Mouse (Mus musculus) intestine, embryonic 15.5 days (tissue): ENCODE measurements at regions not wholly inside any gene's neighbourhood (a gene's known extent, or its start where the extent isn't known, plus 50 kb on each side); places are given as distances from the start of the nearest gene placed in this dataset.

Source experiments
- ATAC-seq: fragments of 200-750 bp; cut with Nextera tagmentation; 2 replicates; pipeline ENCODE4 v1.8.0; 2017; ENCODE audit warnings: moderate TSS enrichment, moderate library complexity
- H3K27ac ChIP-seq: fragments of 300-500 bp; sonication (generic); 2 replicates; pipeline ENCODE4 v1.5.1; 2015; ENCODE audit warnings: mild to moderate bottlenecking, inconsistent platforms
- H3K27me3 ChIP-seq: fragments of 300-500 bp; sonication (generic); replicated peaks from 2 replicates; pipeline ENCODE4 v1.6.1; 2015; ENCODE audit warnings: inconsistent platforms
- H3K36me3 ChIP-seq: fragments of 300-500 bp; sonication (generic); 2 replicates; pipeline ENCODE4 v1.6.1; 2015; ENCODE audit warnings: inconsistent platforms
- H3K4me1 ChIP-seq: fragments of 300-500 bp; sonication (generic); replicated peaks from 2 replicates; pipeline ENCODE4 v1.6.1; 2015; ENCODE audit warnings: inconsistent platforms
- H3K4me2 ChIP-seq: fragments of 300-500 bp; sonication (generic); replicated peaks from 2 replicates; pipeline ENCODE4 v1.6.1; 2015; ENCODE audit warnings: mild to moderate bottlenecking, inconsistent platforms
- H3K4me3 ChIP-seq: fragments of 300-500 bp; sonication (generic); replicated peaks from 2 replicates; pipeline ENCODE4 v1.5.1; 2015; ENCODE audit warnings: inconsistent platforms
- H3K9ac ChIP-seq: fragments of 300-500 bp; sonication (generic); 2 replicates; pipeline ENCODE4 v1.6.1; 2015; ENCODE audit warnings: inconsistent platforms
- H3K9me3 ChIP-seq: fragments of 300-500 bp; sonication (generic); 2 replicates; pipeline ENCODE4 v1.6.1; 2016; ENCODE audit warnings: inconsistent platforms
- WGBS: fragments of 180-500 bp; shearing (Covaris S2); methylation state at CpG from one replicate; pipeline ENCODE4 v1.1.7; 2015; 5-methylcytosine and 5-hydroxymethylcytosine counted together

DNA sequence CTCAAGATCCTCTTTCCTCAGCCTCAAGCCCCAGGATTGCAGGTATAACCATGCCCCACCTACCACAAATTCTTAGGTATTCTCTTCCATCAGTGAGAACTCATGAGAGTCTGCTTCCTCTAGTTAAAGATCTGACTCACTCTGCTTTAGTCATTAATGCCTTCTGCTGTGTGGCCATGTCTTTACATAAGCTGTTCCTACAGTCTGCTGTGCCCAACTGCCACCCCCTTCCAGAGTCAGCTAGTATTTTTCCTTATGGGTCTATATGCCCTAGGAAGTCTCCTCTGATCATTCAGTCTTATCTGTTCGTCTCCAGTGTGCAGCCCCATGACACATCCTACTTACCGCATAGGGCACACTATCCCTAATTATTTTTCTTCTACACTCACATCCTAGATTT, 126.2 kb upstream of the Adra1d start:
- no peak for ATAC-seq
- WGBS = 83% methylated on average over 2 of the region's 2 CpGs

GRCm38 (mm10) chr2:131687449-131687848, 125.4 kb upstream of the Adra1d start:
- H3K4me2 ChIP-seq = no peak overlapping the region
- H3K4me3 ChIP-seq = no peak overlapping the region
- H3K27ac ChIP-seq = no peak overlapping the region
- H3K9me3 ChIP-seq = no peaks in the 10 kb centered on the region
- H3K27me3 ChIP-seq = no peaks in the 10 kb centered on the region
- WGBS = 83% methylated on average over 2 of the region's 2 CpGs
- H3K36me3 ChIP-seq = no peaks in the 10 kb centered on the region
- ATAC-seq = no peak
- no peak overlapping the region for H3K9ac ChIP-seq
- H3K4me1 ChIP-seq = no peaks in the 10 kb centered on the region

More for the DNA sequence above, 126.2 kb upstream of the Adra1d start:
- H3K4me3 ChIP-seq = no peak overlapping the region
- no peak overlapping the region for H3K9ac ChIP-seq
- no peaks in the 10 kb centered on the region for H3K4me1 ChIP-seq
- no peaks in the 10 kb centered on the region for H3K9me3 ChIP-seq
- H3K27me3 ChIP-seq = no peaks in the 10 kb centered on the region
- H3K27ac ChIP-seq = no peak overlapping the region
- no peak overlapping the region for H3K4me2 ChIP-seq
- H3K36me3 ChIP-seq = no peaks in the 10 kb centered on the region

DNA sequence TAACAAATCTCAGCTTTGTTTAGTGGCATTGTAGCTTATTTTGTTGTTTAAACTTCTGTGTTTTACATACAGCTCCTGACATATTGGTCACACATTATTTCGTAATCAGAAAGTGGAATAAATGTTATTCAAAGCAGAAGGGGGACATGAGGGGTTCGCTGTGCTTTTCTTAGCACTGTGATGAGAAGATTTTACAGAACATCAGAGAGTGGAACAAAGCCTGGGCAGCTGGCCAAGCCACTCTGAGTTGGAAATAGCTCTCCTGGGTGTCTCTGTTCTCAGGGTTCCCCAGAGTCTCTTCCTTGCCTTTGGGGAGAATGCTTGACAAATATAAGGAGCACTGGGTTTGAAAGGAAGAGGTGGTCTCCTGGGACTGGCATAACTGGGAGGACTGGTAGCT, 124.7 kb upstream of the Adra1d start:
- no peaks in the 10 kb centered on the region for H3K9me3 ChIP-seq
- WGBS = 66% methylated on average over 2 of the region's 2 CpGs

DNA sequence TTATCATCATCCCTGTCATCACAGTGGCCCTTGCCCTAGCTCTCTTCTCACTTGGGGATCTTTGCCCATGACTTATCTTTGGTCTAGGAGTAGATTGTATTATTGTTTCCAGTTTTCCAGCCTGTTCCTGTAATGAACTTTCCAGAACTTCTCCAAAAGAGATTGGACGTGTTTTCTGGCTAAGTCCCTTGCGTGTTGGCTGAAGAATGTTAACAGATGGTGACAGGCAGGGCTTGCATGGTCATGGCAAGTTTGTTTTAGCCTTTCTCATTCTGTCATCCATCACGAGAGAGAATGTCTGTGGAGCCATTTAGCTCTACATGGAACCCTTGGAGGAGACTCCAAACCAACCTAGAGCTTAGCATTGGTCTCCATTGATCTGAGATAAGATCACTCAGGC, 123.2 kb upstream of the Adra1d start:
- H3K27me3 ChIP-seq = no peaks in the 10 kb centered on the region
- no peaks in the 10 kb centered on the region for H3K36me3 ChIP-seq
- no peak overlapping the region for H3K4me2 ChIP-seq
- no peaks in the 10 kb centered on the region for H3K4me1 ChIP-seq
- H3K4me3 ChIP-seq = no peak overlapping the region
- 67% methylated on average over 3 of the region's 3 CpGs for WGBS
- no peaks in the 10 kb centered on the region for H3K9me3 ChIP-seq
- no peak for ATAC-seq
- no peak overlapping the region for H3K9ac ChIP-seq
- no peak overlapping the region for H3K27ac ChIP-seq

More for the DNA sequence above, 124.7 kb upstream of the Adra1d start:
- no peak overlapping the region for H3K4me2 ChIP-seq
- no peak overlapping the region for H3K4me3 ChIP-seq
- H3K27ac ChIP-seq = no peak overlapping the region
- no peak for ATAC-seq
- no peaks in the 10 kb centered on the region for H3K4me1 ChIP-seq
- H3K27me3 ChIP-seq = no peaks in the 10 kb centered on the region
- no peaks in the 10 kb centered on the region for H3K36me3 ChIP-seq
- no peak overlapping the region for H3K9ac ChIP-seq

- WGBS = 84% methylated on average over 2 of the region's 2 CpGs
- no peak for ATAC-seq
- no peaks in the 10 kb centered on the region for H3K4me1 ChIP-seq
- H3K4me3 ChIP-seq = no peak overlapping the region
- no peak overlapping the region for H3K9ac ChIP-seq
- no peaks in the 10 kb centered on the region for H3K9me3 ChIP-seq
- H3K36me3 ChIP-seq = no peaks in the 10 kb centered on the region
- no peak overlapping the region for H3K27ac ChIP-seq
- no peaks in the 10 kb centered on the region for H3K27me3 ChIP-seq
- H3K4me2 ChIP-seq = no peak overlapping the region
These were observed 121.7 kb upstream of the Adra1d start for GRCm38 (mm10) chr2:131683734-131684133.

- Histone ChIP-seq H3K27ac (no peak overlapping the region), H3K4me3 (no peak overlapping the region), H3K4me1 (no peaks in the 10 kb centered on the region), H3K36me3 (no peaks in the 10 kb centered on the region), H3K9ac (no peak overlapping the region), H3K9me3 (no peaks in the 10 kb centered on the region), H3K27me3 (no peaks in the 10 kb centered on the region), H3K4me2 (no peak overlapping the region)
- WGBS = 83% methylated on average over 2 of the region's 2 CpGs
- ATAC-seq = no peak
These were observed 116.4 kb upstream of the Adra1d start for GRCm38 (mm10) chr2:131678484-131678883.

DNA sequence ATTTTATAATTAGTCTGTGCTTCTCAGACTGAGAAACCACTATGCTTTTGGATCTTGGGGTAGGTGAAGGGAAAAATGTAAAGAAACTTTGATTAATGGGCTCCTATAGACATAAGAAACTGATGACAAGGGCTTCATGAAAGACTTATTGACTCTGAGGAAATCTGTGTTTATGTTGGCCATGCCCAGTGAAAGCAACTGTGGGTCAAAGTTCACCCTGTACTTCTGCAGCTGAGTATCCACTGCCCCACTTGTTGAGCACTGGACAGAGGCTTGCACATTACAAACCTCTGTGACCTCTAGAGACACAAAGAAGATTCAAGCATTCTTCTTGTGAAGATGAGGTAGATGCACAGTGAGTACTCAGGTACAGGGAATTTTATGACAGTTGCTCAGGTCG, 114.7 kb upstream of the Adra1d start:
- ATAC-seq = no peak
- no peak overlapping the region for H3K4me3 ChIP-seq
- H3K36me3 ChIP-seq = no peaks in the 10 kb centered on the region
- no peak overlapping the region for H3K27ac ChIP-seq
- WGBS = 77% methylated on average over 1 of the region's 1 CpGs
- H3K4me1 ChIP-seq = no peaks in the 10 kb centered on the region
- no peaks in the 10 kb centered on the region for H3K27me3 ChIP-seq
- no peak overlapping the region for H3K9ac ChIP-seq
- no peak overlapping the region for H3K4me2 ChIP-seq
- H3K9me3 ChIP-seq = no peaks in the 10 kb centered on the region

DNA sequence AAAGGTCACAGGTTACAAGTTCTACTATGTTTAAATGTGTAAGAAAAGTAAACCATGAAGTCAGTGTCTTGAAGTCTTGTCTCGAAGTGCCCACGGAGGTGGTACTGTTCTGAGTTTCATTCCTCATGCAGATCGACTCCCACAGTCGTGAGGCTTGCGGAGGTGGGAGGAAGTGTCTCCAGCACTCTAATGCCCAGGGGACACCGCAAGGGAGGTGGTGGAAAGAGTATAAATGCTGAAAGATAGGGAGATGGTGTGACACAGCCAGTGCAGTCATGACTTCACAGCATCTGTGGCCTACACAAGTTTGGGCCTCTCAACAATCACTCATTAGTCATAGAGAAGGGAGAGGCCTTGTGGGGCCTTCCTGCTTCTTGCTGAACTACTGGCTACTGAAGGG, 112.8 kb upstream of the Adra1d start:
- H3K27me3 ChIP-seq = no peaks in the 10 kb centered on the region
- no peaks in the 10 kb centered on the region for H3K9me3 ChIP-seq
- no peak overlapping the region for H3K27ac ChIP-seq
- H3K36me3 ChIP-seq = no peaks in the 10 kb centered on the region
- no peak overlapping the region for H3K9ac ChIP-seq
- H3K4me1 ChIP-seq = no peaks in the 10 kb centered on the region
- ATAC-seq = no peak
- H3K4me3 ChIP-seq = no peak overlapping the region
- no peak overlapping the region for H3K4me2 ChIP-seq
- WGBS = 86% methylated on average over 6 of the region's 6 CpGs

DNA sequence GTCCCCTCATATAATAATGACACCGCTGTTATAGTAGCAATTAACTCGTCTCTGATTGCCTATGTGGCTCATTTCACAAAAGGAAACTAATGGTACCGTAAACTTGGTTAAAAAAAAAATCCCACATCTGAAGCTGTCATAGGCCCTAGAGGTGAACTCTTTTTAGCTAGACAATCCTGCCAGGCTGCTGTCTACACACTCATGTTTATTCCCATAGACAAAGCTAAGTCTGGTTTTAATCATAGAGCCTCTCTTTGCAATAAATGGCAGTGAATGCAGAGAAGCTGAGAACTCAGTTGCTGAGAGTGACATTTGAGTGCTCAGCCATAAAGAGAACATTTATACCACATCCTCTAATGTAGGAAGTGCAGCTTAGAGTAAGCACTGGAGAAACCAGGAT, 111.3 kb upstream of the Adra1d start:
- no peak overlapping the region for H3K9ac ChIP-seq
- H3K27me3 ChIP-seq = no peaks in the 10 kb centered on the region
- no peak overlapping the region for H3K4me2 ChIP-seq
- no peaks in the 10 kb centered on the region for H3K36me3 ChIP-seq
- no peak overlapping the region for H3K27ac ChIP-seq
- H3K9me3 ChIP-seq = no peaks in the 10 kb centered on the region
- WGBS = 69% methylated on average over 3 of the region's 3 CpGs
- H3K4me1 ChIP-seq = no peaks in the 10 kb centered on the region
- no peak overlapping the region for H3K4me3 ChIP-seq
- no peak for ATAC-seq

GRCm38 (mm10) chr2:131672646-131673045, 110.6 kb upstream of the Adra1d start:
- no peaks in the 10 kb centered on the region for H3K36me3 ChIP-seq

DNA sequence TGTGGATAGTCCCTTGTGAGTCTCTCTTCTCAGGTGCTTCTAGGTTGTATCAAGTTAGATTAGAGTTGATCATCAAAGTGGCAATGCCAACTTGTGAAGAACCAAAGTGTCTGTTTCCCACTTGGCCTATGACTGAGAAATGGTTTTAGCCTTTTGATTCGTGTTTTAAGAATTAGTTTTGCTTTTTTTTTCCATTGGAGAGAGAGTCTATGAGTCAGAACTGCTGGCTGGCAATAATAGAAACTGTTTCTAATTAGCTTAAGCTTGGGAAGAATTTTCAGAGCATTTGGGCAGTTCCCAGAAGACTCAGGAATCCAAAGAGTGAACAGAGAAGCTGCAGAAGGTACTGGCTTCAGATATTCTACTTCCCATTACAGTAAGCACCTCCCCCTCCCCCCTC, 110.1 kb upstream of the Adra1d start:
- Histone ChIP-seq H3K27me3 (no peaks in the 10 kb centered on the region), H3K4me3 (no peak overlapping the region), H3K9me3 (no peaks in the 10 kb centered on the region), H3K4me1 (no peaks in the 10 kb centered on the region), H3K36me3 (no peaks in the 10 kb centered on the region), H3K4me2 (no peak overlapping the region), H3K27ac (no peak overlapping the region), H3K9ac (no peak overlapping the region)
- ATAC-seq = no peak
- 45% methylated on average over 1 of the region's 1 CpGs for WGBS

More at GRCm38 (mm10) chr2:131672646-131673045, 110.6 kb upstream of the Adra1d start:
- Histone ChIP-seq H3K9ac (no peak overlapping the region), H3K4me1 (no peaks in the 10 kb centered on the region), H3K9me3 (no peaks in the 10 kb centered on the region), H3K4me3 (no peak overlapping the region), H3K27ac (no peak overlapping the region), H3K4me2 (no peak overlapping the region), H3K27me3 (no peaks in the 10 kb centered on the region)
- WGBS = 90% methylated on average over 1 of the region's 1 CpGs
- no peak for ATAC-seq

DNA sequence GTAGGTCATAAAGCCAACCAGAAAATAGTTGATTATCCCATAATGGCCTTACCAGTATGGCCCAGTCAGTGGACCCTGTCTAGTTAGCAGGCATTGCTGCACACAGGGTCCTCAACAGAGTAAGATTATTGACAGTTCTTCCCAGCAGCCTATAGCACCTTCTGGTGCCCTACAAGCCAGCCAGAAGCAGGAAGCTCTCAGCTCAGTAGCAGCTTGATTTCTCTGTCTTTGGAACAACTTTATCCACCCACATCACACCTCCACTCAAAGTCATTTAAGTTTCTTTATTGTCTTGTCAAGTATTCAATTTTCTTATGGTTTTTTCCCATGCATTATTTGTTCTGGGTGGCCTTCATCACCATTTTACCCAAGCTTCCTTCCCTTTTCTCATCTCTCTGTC, 108.8 kb upstream of the Adra1d start:
- no peak overlapping the region for H3K4me2 ChIP-seq
- no peak overlapping the region for H3K4me3 ChIP-seq
- H3K9me3 ChIP-seq = no peaks in the 10 kb centered on the region
- no peaks in the 10 kb centered on the region for H3K27me3 ChIP-seq
- ATAC-seq = no peak
- H3K36me3 ChIP-seq = no peaks in the 10 kb centered on the region
- no peak overlapping the region for H3K27ac ChIP-seq
- H3K4me1 ChIP-seq = no peaks in the 10 kb centered on the region
- H3K9ac ChIP-seq = no peak overlapping the region

DNA sequence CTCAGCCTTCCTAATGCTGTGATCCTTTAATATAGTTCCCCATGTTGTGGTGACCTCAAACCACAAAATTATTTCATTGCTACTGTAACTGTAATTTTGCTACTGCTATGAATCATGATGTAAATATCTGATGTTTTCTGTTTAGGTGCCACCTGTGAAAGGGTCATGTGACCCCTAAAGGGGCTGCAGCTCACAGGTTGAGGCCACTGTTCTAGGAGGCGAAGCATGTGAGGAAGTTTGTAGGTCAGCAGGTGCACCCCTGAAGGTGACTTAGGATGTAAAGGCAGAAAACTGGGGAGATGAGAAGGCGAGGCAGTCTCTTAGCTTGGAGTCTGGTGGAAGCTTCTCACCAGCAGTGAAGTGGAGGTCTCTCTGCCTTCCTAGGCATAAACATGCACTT, 105.8 kb upstream of the Adra1d start:
- WGBS = 88% methylated on average over 2 of the region's 2 CpGs
- no peak for ATAC-seq
- Histone ChIP-seq H3K9me3 (no peaks in the 10 kb centered on the region), H3K4me3 (no peak overlapping the region), H3K9ac (no peak overlapping the region), H3K4me2 (no peak overlapping the region), H3K4me1 (no peaks in the 10 kb centered on the region), H3K27me3 (no peaks in the 10 kb centered on the region), H3K27ac (no peak overlapping the region), H3K36me3 (no peaks in the 10 kb centered on the region)
